Mouse (Mus musculus) T-helper 1 cell (primary cell): Measurements from ENCODE around the gene Edn3.

Experiments
- in situ Hi-C: fragments of 300-600 bp; cut with MboI, MseI; formaldehyde crosslinking; loops from one replicate; pipeline ENCODE4 v1.15.1; 2025; ENCODE audit warnings: high pct_unique_total_duplicates

Gene Edn3

GRCm38 (mm10) chr2:174796998-174797397 lies 36.6 kb downstream of the Edn3 start:
- in situ Hi-C loops: no loop called here

DNA sequence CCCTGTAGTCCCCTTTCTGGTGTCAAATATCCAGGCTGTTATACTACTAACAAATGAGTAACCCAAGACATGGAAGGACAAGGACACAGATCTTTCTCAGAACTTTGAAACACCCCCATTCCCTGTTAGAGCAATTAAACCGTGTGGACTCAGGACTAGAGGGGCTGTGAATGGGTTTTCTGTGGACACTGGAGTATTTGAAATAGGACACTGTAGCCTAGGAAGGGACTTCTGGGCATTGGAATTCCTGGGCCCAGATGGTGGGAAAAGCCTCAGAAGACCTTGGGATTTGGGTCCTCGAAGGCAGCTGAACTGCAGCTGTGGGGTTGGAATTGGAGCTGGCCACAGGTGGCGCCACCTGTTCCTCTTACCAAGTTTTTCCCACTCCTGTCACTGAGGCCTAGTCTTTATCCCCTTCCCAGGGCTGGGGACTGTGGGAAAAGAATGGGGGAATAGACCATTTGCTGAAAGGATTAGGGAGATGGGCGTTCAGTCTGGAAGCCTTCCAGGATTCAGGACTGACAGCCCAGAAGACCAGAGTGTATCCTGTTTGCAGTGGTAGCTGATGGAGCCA lies 37.2 kb downstream of the Edn3 start:
- in situ Hi-C loops: no loop called here

- in situ Hi-C loops: no loop called here
Measured at GRCm38 (mm10) chr2:174802453-174802852, 42.0 kb downstream of the Edn3 start.

GRCm38 (mm10) chr2:174803661-174804060 lies 43.2 kb downstream of the Edn3 start:
- in situ Hi-C loops: no loop called here

DNA sequence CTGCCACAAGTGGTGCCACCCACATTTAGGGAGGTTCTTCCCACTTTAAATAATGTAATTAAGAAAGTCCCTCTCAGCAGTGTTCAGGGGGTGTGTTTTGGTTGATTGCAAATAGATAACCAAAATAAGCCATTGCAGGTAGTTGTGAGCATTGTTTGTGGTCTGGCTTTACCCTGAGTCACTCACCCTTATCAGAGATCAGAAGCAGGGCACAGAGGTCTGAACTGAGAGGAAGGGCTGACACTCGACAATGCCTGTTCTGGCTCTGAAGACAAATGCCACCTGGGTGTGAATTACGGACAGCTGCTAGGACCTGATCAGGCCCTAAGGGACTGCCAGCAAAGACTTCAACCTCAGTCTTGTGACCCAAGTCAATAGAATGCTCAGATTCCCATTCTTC lies 47.5 kb downstream of the Edn3 start:
- in situ Hi-C loops: no loop called here

DNA sequence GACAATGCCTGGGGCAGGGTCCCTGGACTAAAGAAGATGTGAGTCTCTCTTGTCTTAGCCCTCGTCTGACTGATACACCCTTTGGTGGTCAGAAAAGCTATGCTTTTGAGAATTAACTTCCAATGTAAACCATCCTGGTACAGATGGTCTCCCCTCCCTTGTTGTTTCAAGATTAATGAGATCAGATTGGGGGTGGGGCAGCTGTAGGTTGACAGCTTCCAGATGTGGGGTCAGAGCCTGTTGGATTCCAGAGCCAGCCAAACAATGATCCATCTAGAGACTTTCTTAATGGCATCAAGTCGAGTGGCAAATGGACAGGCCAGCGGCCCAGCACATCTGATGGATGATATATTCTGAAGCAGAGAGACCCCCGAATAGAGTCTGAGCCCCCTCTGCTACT lies 48.9 kb downstream of the Edn3 start:
- in situ Hi-C loops: no loop called here

DNA sequence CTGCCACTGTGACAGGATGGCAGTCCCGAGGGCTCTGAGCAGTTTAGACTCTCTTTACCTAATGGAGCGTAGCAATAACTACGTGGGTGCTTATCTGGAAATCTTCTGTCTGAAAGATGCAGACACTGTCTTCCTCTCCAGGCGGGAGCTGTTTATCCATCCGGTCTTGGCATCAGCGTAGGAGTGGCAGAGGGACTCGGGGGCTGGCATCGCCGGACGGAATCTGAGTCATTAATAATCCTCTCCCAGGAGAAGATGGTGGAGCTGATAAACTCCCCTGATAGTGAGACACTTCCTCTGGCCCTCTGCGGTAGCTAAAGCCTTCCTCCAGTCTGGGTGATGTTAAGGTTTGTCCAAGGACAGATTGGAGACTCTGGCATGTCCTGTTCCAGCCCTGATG lies 52.9 kb downstream of the Edn3 start:
- in situ Hi-C loops: no loop called here

GRCm38 (mm10) chr2:174816163-174816562 lies 55.7 kb downstream of the Edn3 start:
- in situ Hi-C loops: no loop called here

DNA sequence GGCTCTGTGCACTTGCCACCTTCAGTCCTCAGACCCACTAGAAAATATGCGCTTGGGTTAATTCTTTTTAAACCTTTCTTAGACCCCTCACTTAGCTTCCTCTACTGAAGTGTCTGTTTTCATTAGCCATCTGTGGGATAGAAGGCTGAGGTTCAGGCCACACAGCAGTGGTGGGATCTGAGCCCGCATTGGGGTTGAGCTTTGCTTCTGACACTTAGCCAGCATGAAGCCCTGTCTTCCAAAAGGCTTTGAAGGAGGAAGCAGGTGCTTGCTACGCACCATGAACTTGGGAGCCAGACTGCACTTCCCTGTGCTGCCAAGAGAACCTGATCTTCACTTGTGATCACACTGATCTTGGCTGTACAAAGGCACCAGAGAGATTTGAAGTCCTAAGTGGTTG lies 59.9 kb downstream of the Edn3 start:
- in situ Hi-C loops: no loop called here

DNA sequence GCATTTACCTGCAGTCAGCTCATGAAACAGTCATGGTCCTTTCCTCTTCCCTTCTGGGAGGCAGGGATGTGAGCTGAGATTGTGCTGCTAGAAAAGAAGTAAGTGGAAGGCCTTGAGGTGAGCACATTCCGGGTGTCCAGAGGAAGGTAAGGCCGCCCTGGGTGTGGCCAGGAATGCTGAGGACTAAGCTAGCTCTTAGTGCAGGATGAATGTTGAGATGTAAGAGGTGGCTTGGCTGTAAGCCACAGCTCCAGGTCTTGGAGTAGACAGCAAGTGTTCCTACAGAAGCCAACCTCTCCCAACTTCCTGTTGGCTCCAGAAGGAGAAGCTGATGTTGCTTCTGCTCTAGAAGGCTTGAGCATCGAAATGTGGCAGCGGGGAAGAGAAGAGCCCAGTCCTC lies 67.4 kb downstream of the Edn3 start:
- in situ Hi-C loops: no loop called here

DNA sequence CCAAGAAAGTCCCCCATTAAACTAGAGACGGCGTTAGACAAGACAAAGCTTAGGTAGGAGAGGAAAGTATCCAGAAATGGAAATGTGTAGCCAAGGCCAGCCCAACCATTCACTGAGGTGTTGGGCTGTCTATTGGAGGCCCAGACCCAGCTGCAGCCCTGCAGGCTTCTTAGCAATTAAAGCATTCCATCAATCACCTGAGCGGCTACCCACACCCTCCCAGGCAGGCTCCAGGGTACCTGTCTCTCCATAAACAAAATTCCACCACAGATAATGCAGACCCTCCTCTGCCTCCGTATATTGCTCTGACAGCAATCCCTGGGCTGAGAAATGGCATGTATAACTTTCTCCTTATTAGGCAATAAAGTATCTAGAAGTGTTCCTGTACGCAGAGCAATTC lies 73.2 kb downstream of the Edn3 start:
- in situ Hi-C loops: no loop called here
